Mouse (Mus musculus) limb, embryonic 12.5 days (tissue): ENCODE data around the gene Ccnt1. TPM values are rescaled to one million over a fixed set of nuclear protein-coding genes. Genes with fewer than 3 reads are reported as not detected.
A peak's percentile ranks its signal among the peaks of the same experiment; 100 is the strongest.
"Not testable (repeated sequence)": the region's sequence is repeated elsewhere in the genome, so short reads cannot be mapped to it uniquely, and the experiment has no call there.

ENCODE experiments used
- ATAC-seq: fragments of 200-750 bp; cut with Nextera tagmentation; 2 replicates; pipeline ENCODE4 v1.8.0; 2017; ENCODE audit warnings: low read depth, moderate TSS enrichment; ENCODE audit not compliant: insufficient number of reproducible peaks, insufficient read depth, low FRiP score, low TSS enrichment
- H3K27ac ChIP-seq: fragments of 300-500 bp; sonication (generic); 2 replicates; pipeline ENCODE4 v1.5.1; 2016; ENCODE audit warnings: mild to moderate bottlenecking, moderate library complexity
- H3K27me3 ChIP-seq: fragments of 300-500 bp; sonication (generic); 2 replicates; pipeline ENCODE4 v1.6.1; 2016; ENCODE audit warnings: mild to moderate bottlenecking, moderate library complexity
- H3K36me3 ChIP-seq: fragments of 300-500 bp; sonication (generic); 2 replicates; pipeline ENCODE4 v1.6.1; 2016; ENCODE audit warnings: mild to moderate bottlenecking, moderate library complexity
- H3K4me1 ChIP-seq: fragments of 300-500 bp; sonication (generic); replicated peaks from 2 replicates; pipeline ENCODE4 v1.6.1; 2016
- H3K4me2 ChIP-seq: fragments of 300-500 bp; sonication (generic); 2 replicates; pipeline ENCODE4 v1.6.1; 2016; ENCODE audit warnings: mild to moderate bottlenecking, moderate library complexity
- H3K4me3 ChIP-seq: fragments of 300-500 bp; sonication (generic); replicated peaks from 2 replicates; pipeline ENCODE4 v1.5.1; 2016; ENCODE audit warnings: mild to moderate bottlenecking
- H3K9ac ChIP-seq: fragments of 300-500 bp; sonication (generic); replicated peaks from 2 replicates; pipeline ENCODE4 v1.6.1; 2016; ENCODE audit warnings: mild to moderate bottlenecking, moderate library complexity
- H3K9me3 ChIP-seq: fragments of 300-500 bp; sonication (generic); 2 replicates; pipeline ENCODE4 v1.6.1; 2016; ENCODE audit warnings: mild to moderate bottlenecking, moderate library complexity
- WGBS: fragments of 180-500 bp; shearing (Covaris S2); methylation state at CpG from one replicate; pipeline ENCODE4 v1.1.7; 2016; 5-methylcytosine and 5-hydroxymethylcytosine counted together
- polyA plus RNA-seq: library from polyadenylated mRNA; unstranded; fragments of >200 nt; fragmentation: Nextera tagmentation; extraction: Ambion mirVana; gene quantifications from 2 replicates; pipeline ENCODE4 v1.2.1, GENCODE M21; 2016

Ccnt1 gene
- polyA plus RNA-seq, 1 experiment from 2014 or later, result 59.4 TPM

DNA sequence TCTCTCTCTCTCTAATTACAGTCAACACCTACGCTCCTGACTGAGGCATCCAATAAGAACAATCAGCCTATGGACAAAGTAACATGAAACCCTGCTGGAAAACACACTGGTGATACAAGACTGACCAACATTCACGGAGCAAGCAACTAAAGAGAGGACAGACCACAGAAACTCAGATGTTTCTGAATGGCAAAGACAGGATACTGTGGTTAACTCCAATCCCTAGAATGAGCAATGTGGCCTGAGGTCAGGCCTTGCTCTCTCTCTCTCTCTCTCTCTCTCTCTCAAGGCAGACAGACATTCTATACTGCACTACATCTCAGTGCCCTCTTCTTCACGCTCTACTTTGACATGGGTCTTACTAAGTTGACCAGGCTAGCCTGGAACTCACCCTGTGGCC lies 49.5 kb downstream of the Ccnt1 start:
- no peak overlapping the region for H3K27ac ChIP-seq
- H3K9ac ChIP-seq, result no peak overlapping the region
- no peaks in the 10 kb centered on the region for H3K4me1 ChIP-seq
- peaks cover 87% of the 10 kb centered on the region for H3K36me3 ChIP-seq
- no peak overlapping the region for H3K4me3 ChIP-seq
- no peaks in the 10 kb centered on the region for H3K9me3 ChIP-seq
- WGBS, result 91% methylated on average over 3 of the region's 3 CpGs
- ATAC-seq, result no peak
- H3K27me3 ChIP-seq, result no peaks in the 10 kb centered on the region
- no peak overlapping the region for H3K4me2 ChIP-seq

DNA sequence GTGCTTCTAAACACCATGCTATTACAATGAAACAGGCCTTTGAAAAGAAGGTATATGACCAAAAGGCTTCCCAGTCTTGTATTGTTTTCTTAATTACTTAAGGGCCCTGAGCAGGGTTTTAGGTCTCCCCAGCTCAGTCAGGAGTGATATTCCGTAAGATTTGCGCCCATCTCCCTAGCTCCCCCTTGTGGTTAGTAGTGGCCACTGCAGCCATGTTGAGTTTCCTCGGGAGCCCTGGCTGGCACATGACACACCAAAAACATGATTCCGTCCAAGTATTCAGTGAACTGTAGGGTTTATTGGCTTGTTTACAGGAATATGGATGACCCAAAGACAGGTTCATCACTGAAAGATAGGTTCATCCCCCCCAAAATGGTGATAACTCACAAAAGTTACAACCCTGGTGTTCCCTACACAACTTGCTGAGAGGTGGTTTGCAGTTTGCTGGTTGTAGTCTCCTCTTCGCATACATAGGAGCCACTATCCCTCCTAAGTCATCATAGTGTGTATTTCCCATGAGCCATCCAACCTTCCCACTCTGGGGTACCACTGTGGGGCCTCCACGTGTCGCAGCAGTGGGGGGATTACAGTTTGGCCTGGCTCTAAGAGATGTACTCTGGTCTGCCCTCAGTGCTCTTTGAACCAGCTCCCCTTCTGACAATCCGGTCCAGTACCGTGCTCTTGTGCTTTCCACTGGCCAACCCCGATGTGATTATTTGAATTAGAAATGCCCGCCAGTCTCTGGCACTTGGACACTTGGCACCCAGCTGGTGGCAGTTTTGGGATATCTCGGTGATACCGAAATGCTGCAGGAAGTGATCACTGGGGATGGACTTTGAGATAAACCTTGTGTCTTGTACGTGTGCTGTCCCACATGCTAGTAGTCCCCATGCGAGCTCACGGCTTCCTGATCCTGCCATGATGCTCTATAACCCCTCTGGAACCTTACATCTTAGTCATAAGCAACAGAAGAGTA lies 53.1 kb downstream of the Ccnt1 start:
- no peak for ATAC-seq

GRCm38 (mm10) chr15:98514845-98515244 lies 55.9 kb downstream of the Ccnt1 start:
- WGBS, result 81% methylated on average over 2 of the region's 2 CpGs

More for the DNA sequence above, 53.1 kb downstream of the Ccnt1 start:
- H3K27ac ChIP-seq, result no peak overlapping the region
- H3K4me1 ChIP-seq, result no peaks in the 10 kb centered on the region
- WGBS, result 72% methylated on average over 16 of the region's 16 CpGs
- H3K9me3 ChIP-seq, result no peaks in the 10 kb centered on the region
- H3K9ac ChIP-seq, result no peak overlapping the region
- H3K4me2 ChIP-seq, result no peak overlapping the region
- peaks cover 54% of the 10 kb centered on the region for H3K36me3 ChIP-seq
- no peak overlapping the region for H3K4me3 ChIP-seq
- H3K27me3 ChIP-seq, result no peaks in the 10 kb centered on the region

GRCm38 (mm10) chr15:98514146-98514545 lies 56.6 kb downstream of the Ccnt1 start:
- no peak overlapping the region for H3K4me2 ChIP-seq
- peaks cover 20% of the 10 kb centered on the region for H3K36me3 ChIP-seq
- no peak overlapping the region for H3K27ac ChIP-seq
- H3K4me3 ChIP-seq, result no peak overlapping the region
- no peaks in the 10 kb centered on the region for H3K27me3 ChIP-seq
- no peak overlapping the region for H3K9ac ChIP-seq
- H3K9me3 ChIP-seq, result no peaks in the 10 kb centered on the region
- ATAC-seq, result no peak
- peaks cover 7% of the 10 kb centered on the region for H3K4me1 ChIP-seq
- 87% methylated on average over 8 of the region's 8 CpGs for WGBS

More at GRCm38 (mm10) chr15:98514845-98515244, 55.9 kb downstream of the Ccnt1 start:
- H3K27ac ChIP-seq, H3K4me2 ChIP-seq, H3K27me3 ChIP-seq, H3K9me3 ChIP-seq, ATAC-seq, H3K9ac ChIP-seq, H3K4me1 ChIP-seq, H3K4me3 ChIP-seq: not testable (repeated sequence)
- peaks cover 25% of the 10 kb centered on the region for H3K36me3 ChIP-seq

- H3K36me3 ChIP-seq, result peaks cover 20% of the 10 kb centered on the region
- not testable (repeated sequence) for H3K4me3 ChIP-seq, H3K4me2 ChIP-seq, H3K9ac ChIP-seq, H3K9me3 ChIP-seq, H3K27ac ChIP-seq, ATAC-seq, H3K4me1 ChIP-seq, H3K27me3 ChIP-seq
- WGBS, result 64% methylated on average over 3 of the region's 3 CpGs
These were observed 57.0 kb downstream of the Ccnt1 start for GRCm38 (mm10) chr15:98513676-98514075.

DNA sequence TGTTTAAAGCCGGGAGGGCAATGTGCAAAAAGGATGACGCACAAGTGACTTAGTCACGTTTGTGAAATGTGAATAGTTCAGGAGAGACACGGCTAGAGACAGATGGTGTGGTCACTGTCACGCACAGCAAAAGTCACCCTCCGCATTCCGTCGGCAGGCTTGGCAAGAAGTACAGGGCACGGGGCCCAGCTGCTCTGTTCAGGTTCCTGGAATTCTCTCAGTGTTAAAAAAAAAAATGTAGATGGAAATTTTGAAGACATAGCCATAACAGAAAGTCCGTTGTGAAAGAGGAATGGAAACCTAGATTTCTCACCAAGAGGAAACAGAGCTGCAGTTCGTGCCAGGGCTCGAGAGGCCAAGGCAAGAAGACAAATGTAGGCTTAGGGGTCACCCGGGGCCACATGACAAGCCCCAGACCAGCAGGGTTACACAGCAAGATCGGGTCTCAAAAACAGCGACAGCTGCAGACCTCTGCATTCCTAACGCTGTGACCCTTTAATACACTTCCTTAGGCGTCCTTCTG lies 57.9 kb downstream of the Ccnt1 start:
- H3K4me1 ChIP-seq, result peaks cover 7% of the 10 kb centered on the region
- 59% methylated on average over 17 of the region's 17 CpGs for WGBS
- no peak for ATAC-seq

GRCm38 (mm10) chr15:98512232-98512631 lies 58.5 kb downstream of the Ccnt1 start:
- no peak overlapping the region for H3K4me2 ChIP-seq
- no peak for ATAC-seq
- 72% methylated on average over 8 of the region's 8 CpGs for WGBS
- no peak overlapping the region for H3K27ac ChIP-seq
- H3K4me1 ChIP-seq, result peaks cover 7% of the 10 kb centered on the region
- peaks cover 5% of the 10 kb centered on the region; the same call in 1 of the 2 replicates for H3K36me3 ChIP-seq
- no peak overlapping the region for H3K9ac ChIP-seq
- no peak overlapping the region for H3K4me3 ChIP-seq
- H3K27me3 ChIP-seq, result no peaks in the 10 kb centered on the region
- no peaks in the 10 kb centered on the region for H3K9me3 ChIP-seq

More for the DNA sequence above, 57.9 kb downstream of the Ccnt1 start:
- no peaks in the 10 kb centered on the region for H3K27me3 ChIP-seq
- no peaks in the 10 kb centered on the region for H3K9me3 ChIP-seq
- H3K36me3 ChIP-seq, result peaks cover 12% of the 10 kb centered on the region
- no peak overlapping the region for H3K27ac ChIP-seq
- no peak overlapping the region for H3K9ac ChIP-seq
- no peak overlapping the region for H3K4me2 ChIP-seq
- no peak overlapping the region for H3K4me3 ChIP-seq

DNA sequence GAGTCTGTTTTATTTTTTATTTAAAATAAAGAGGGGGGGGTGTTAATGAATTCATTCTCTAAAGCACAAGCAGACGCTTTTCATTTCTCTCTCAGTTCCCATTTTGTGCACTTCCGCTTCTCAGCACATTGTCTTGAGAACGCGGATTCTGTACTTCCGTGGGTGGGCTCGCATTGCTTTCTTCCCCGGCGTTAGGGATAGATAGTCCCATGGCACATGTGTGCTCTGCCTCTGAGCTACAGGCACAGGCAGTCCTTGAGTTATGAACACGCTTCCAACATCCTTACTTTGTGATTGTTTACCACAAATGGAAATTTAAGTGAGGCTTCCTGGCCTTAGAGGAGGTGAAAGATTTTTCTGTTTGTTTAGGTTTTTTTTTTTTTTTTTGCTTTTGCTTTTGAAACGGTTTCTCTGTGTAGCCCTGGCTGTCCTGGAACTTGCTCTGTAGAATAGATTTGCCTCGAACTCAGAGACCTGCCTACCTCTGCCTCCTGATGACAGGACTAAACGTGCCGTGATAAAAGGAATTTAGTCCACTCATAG lies 59.3 kb downstream of the Ccnt1 start:
- Histone ChIP-seq H3K9me3 (no peaks in the 10 kb centered on the region), H3K36me3 (no peaks in the 10 kb centered on the region), H3K4me3 (no peak overlapping the region), H3K27me3 (no peaks in the 10 kb centered on the region), H3K9ac (no peak overlapping the region), H3K4me1 (peaks cover 7% of the 10 kb centered on the region), H3K4me2 (no peak overlapping the region), H3K27ac (no peak overlapping the region)
- WGBS, result 81% methylated on average over 13 of the region's 13 CpGs
- ATAC-seq, result no peak

- Histone ChIP-seq H3K36me3 (no peaks in the 10 kb centered on the region), H3K9ac (no peak overlapping the region), H3K4me1 (peaks cover 7% of the 10 kb centered on the region), H3K4me3 (peak overlapping the region; percentile 18; the same call in 1 of the 2 replicates), H3K4me2 (peak overlapping the region; percentile 51), H3K9me3 (no peaks in the 10 kb centered on the region), H3K27ac (no peak overlapping the region), H3K27me3 (peaks cover 1% of the 10 kb centered on the region; the same call in 1 of the 2 replicates)
- 31% methylated on average over 25 of the region's 25 CpGs for WGBS
- ATAC-seq, result no peak
These were observed 60.0 kb downstream of the Ccnt1 start for GRCm38 (mm10) chr15:98510438-98511385.

DNA sequence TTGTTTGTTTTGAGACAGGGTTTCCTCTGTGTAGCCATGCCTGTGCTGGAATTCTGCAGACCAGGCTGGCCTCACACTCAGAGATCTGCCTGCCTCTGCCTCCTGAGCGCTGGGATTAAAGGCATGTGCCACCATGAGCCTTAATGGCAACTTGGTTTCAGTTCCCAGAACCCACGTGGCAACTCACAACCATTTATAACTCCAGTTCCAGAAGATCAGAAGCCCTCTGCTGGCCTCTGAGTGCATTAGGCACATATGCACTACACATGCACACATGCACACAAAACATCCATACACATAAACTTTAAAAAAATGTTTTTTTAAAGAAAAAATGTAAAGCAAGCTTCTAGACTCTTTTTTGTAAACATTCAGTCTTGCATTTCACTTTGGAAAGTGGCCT lies 61.3 kb downstream of the Ccnt1 start:
- Histone ChIP-seq H3K27me3 (peaks cover 6% of the 10 kb centered on the region; the same call in 1 of the 2 replicates), H3K9me3 (no peaks in the 10 kb centered on the region), H3K36me3 (no peaks in the 10 kb centered on the region), H3K4me2 (no peak overlapping the region), H3K4me1 (peaks cover 7% of the 10 kb centered on the region), H3K27ac (no peak overlapping the region), H3K9ac (no peak overlapping the region), H3K4me3 (no peak overlapping the region)
- no peak for ATAC-seq
- WGBS, result 50% methylated on average over 2 of the region's 2 CpGs
